Mouse (Mus musculus) myocyte (in vitro differentiated cells): ENCODE measurements around the gene Gng2.

ENCODE experiments used
- CEBPB ChIP-seq: IDR thresholded peaks from 2 replicates; pipeline ENCODE4 v1.6.1; 2011; ENCODE audit warnings: mild to moderate bottlenecking, moderate library complexity; ENCODE audit not compliant: poor library complexity, insufficient read depth, severe bottlenecking
- E2F4 ChIP-seq: IDR thresholded peaks from one replicate; pipeline ENCODE4 v1.6.1; 2011; ENCODE audit warnings: mild to moderate bottlenecking, control low read depth, moderate library complexity; ENCODE audit not compliant: insufficient read depth
- MAX ChIP-seq: IDR thresholded peaks from one replicate; pipeline ENCODE4 v1.6.1; 2011; ENCODE audit warnings: low read depth, mild to moderate bottlenecking, control low read depth
- MYOD1 ChIP-seq, 3 experiments: IDR thresholded peaks; one replicate each; pipeline ENCODE4 v1.6.1; 2011; ENCODE audit warnings: control low read depth in 2 of 3, low read depth in 2 of 3, mild to moderate bottlenecking in 2 of 3, moderate library complexity in 1 of 3; ENCODE audit not compliant: insufficient read length in 2 of 3, control insufficient read depth in 1 of 3
- MYOG ChIP-seq, 3 experiments: IDR thresholded peaks; one replicate each; pipeline ENCODE4 v1.6.1; 2011; ENCODE audit warnings: control low read depth in 2 of 3, low read depth in 2 of 3, mild to moderate bottlenecking in 2 of 3; ENCODE audit not compliant: insufficient read length in 2 of 3, control insufficient read depth in 1 of 3, insufficient read depth in 1 of 3
- POLR2A ChIP-seq: IDR thresholded peaks from one replicate; pipeline ENCODE4 v1.6.1; 2011; ENCODE audit warnings: low read depth, mild to moderate bottlenecking, control low read depth, moderate library complexity; ENCODE audit not compliant: insufficient read length
- POLR2AphosphoS2 ChIP-seq: IDR thresholded peaks from one replicate; pipeline ENCODE4 v1.6.1; 2011; ENCODE audit warnings: low read depth, control low read depth; ENCODE audit not compliant: insufficient read length
- SRF ChIP-seq: IDR thresholded peaks from one replicate; pipeline ENCODE4 v1.6.1; 2011; ENCODE audit warnings: low read depth; ENCODE audit not compliant: control insufficient read depth, insufficient read length
- TCF3 ChIP-seq: IDR thresholded peaks from one replicate; pipeline ENCODE4 v1.6.1; 2011; ENCODE audit warnings: low read depth, control low read depth; ENCODE audit not compliant: insufficient read length
- USF1 ChIP-seq: IDR thresholded peaks from one replicate; pipeline ENCODE4 v1.6.1; 2011; ENCODE audit warnings: low read depth, mild to moderate bottlenecking, control low read depth, moderate library complexity

DNA sequence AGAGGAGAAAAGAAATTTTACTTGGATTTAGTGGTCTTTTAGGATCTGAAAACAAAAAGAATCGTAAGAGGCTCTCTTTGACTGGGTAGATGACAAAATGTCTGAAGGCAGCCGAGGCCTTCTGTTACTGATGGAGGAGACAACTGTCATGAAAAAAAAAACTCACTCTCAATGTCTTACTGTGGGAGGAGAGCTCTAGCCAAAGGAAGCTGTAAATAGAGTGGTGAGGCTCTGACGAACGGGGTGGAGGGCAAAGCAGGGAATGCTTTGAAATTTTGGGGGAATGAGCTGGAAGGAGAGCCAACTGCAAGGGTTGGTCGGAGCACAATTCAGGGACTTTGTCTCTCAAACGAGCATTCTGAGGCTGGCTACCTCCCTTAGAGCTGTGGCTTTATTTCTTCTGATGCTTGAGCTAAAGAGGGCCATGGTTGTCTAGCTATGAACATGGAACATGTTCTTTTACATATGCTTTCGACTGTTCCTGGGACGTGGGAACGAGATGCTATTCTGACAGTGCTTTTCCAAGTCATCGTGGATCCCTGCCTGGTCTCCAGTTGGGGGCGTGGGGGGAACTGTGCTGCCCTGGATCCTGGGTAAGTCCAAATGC is 103.1 kb downstream of the Gng2 start:
- no peak for TF ChIP-seq SRF
- no peak for TF ChIP-seq POLR2A
- no peak for TF ChIP-seq USF1
- TF ChIP-seq MAX, result no peak
- TF ChIP-seq POLR2AphosphoS2, result no peak
- TF ChIP-seq TCF3, result no peak
- no peak for TF ChIP-seq MYOG (IDR thresholded peaks at IDR 0.05; ENCODE audit: control insufficient read depth in 1 of 3, insufficient read depth in 1 of 3, insufficient read length in 2 of 3, low read depth in 2 of 3)
- TF ChIP-seq E2F4, result no peak
- no peak for TF ChIP-seq MYOD1 (IDR thresholded peaks at IDR 0.05; ENCODE audit: control insufficient read depth in 1 of 3, insufficient read length in 2 of 3, low read depth in 2 of 3)
- TF ChIP-seq CEBPB, result no peak
